Mouse (Mus musculus) forebrain, embryonic 12.5 days (tissue): ENCODE measurements at regions not wholly inside any gene's neighbourhood (a gene's known extent, or its start where the extent isn't known, plus 50 kb on each side); places are given as distances from the start of the nearest gene placed in this dataset.

Experiments
- ATAC-seq: fragments of 200-750 bp; cut with Nextera tagmentation; 2 replicates; pipeline ENCODE4 v1.8.0; 2017; ENCODE audit warnings: moderate TSS enrichment; ENCODE audit not compliant: low FRiP score
- H3K27ac ChIP-seq: fragments of 300-500 bp; sonication (generic); 2 replicates; pipeline ENCODE4 v1.5.1; 2016; ENCODE audit warnings: mild to moderate bottlenecking
- H3K27me3 ChIP-seq: fragments of 300-500 bp; sonication (generic); 2 replicates; pipeline ENCODE4 v1.6.1; 2016; ENCODE audit warnings: mild to moderate bottlenecking
- H3K36me3 ChIP-seq: fragments of 300-500 bp; sonication (generic); replicated peaks from 2 replicates; pipeline ENCODE4 v1.6.1; 2016; ENCODE audit warnings: mild to moderate bottlenecking
- H3K4me1 ChIP-seq: fragments of 300-500 bp; sonication (generic); 2 replicates; pipeline ENCODE4 v1.6.1; 2016
- H3K4me2 ChIP-seq: fragments of 300-500 bp; sonication (generic); 2 replicates; pipeline ENCODE4 v1.6.1; 2016; ENCODE audit warnings: mild to moderate bottlenecking, moderate library complexity
- H3K4me3 ChIP-seq: fragments of 300-500 bp; sonication (generic); replicated peaks from 2 replicates; pipeline ENCODE4 v1.5.1; 2016; ENCODE audit warnings: mild to moderate bottlenecking
- H3K9ac ChIP-seq: fragments of 300-500 bp; sonication (generic); 2 replicates; pipeline ENCODE4 v1.6.1; 2016; ENCODE audit warnings: mild to moderate bottlenecking
- H3K9me3 ChIP-seq: fragments of 300-500 bp; sonication (generic); 2 replicates; pipeline ENCODE4 v1.6.1; 2016
- WGBS: fragments of 180-500 bp; shearing (Covaris S2); methylation state at CpG from one replicate; pipeline ENCODE4 v1.1.7; 2016; 5-methylcytosine and 5-hydroxymethylcytosine counted together

DNA sequence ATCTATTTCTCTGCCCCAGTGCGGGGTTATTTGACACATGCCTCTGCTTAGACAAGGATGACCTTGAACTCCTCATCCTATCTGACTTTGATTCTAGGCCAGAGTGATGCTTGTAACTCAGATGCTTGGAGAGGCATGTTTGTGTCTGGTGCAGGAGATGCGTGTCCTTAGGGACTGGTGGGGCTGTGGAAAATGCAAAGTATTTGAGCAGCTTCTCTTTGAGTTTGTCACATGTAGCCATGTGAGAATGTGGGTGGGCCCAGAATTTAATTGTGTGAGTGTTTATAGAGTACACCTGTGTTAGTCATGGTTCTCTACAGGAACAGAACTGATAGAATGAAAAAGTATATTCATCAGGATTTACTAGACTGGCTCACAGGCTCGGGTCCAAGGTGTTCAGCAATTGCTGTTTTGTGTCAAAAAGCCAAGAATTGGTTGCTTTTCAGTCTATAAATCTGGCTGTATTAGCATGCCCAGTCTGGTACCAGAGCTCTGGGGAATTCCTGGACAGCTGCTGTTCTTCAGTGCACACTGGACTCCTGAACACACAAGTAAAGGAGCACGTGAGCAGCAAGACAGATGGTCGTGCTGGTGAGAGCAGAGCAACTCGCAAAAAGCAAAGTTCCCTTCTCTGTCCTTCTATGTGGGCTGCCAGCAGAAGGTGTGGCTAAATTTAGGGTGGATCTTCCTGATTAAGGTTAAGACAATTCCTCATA is 54.5 kb upstream of the Ube2e1 start:
- H3K9me3 ChIP-seq: no peaks in the 10 kb centered on the region
- no peaks in the 10 kb centered on the region for H3K4me1 ChIP-seq
- H3K36me3 ChIP-seq: no peaks in the 10 kb centered on the region
- no peak overlapping the region for H3K9ac ChIP-seq
- no peak overlapping the region for H3K4me2 ChIP-seq
- no peak for ATAC-seq
- H3K27ac ChIP-seq: no peak overlapping the region
- WGBS: 86% methylated on average over 6 of the region's 6 CpGs
- no peaks in the 10 kb centered on the region for H3K27me3 ChIP-seq
- H3K4me3 ChIP-seq: no peak overlapping the region
